Mouse (Mus musculus) testis, adult 2 months (tissue): ENCODE measurements around the gene Ctc1.

ENCODE experiments used
- CTCF ChIP-seq: fragments of 200-500 bp; IDR thresholded peaks from 2 replicates; pipeline ENCODE4 v1.5.1; 2012; ENCODE audit warnings: low read depth, mild to moderate bottlenecking, inconsistent platforms, low read length, moderate library complexity; ENCODE audit not compliant: control insufficient read depth, insufficient read depth, insufficient replicate concordance
- POLR2A ChIP-seq: fragments of 200-500 bp; IDR thresholded peaks from 2 replicates; pipeline ENCODE4 v1.6.1; 2012; ENCODE audit warnings: low read depth, mild to moderate bottlenecking, inconsistent platforms, low read length, moderate library complexity; ENCODE audit not compliant: control insufficient read depth

GRCm38 (mm10) chr11:68970232-68970631, 45.5 kb upstream of the Ctc1 start:
- TF ChIP-seq POLR2A (no peak), CTCF (no peak)
